Mouse (Mus musculus): ENCODE measurements around the gene Cab39l. TPM values are rescaled to one million over a fixed set of nuclear protein-coding genes. Genes with fewer than 3 reads are reported as not detected.
"Not testable (repeated sequence)": the region's sequence is repeated elsewhere in the genome, so short reads cannot be mapped to it uniquely, and the experiment has no call there.

Gene Cab39l
- polyA plus RNA-seq (2014; fragmentation: Nextera tagmentation; extraction: Ambion mirVana) = 52.5 and 53.0 TPM in 2 replicates

GRCm38 (mm10) chr14:59440558-59441471, at the start of gene Cab39l, which contains the start of gene Setdb2:
Gene Cab39l (plus strand): TSS chr14:59440972.
Gene Setdb2 (minus strand): TSS chr14:59440884.
- peak; percentile 94 for DNase-seq (ENCODE audit: low spot score)
- Histone ChIP-seq H3K36me3 (ENCODE audit: control insufficient read depth, insufficient read depth, low read length) (no peaks in the 10 kb centered on the region), H3K27me3 (ENCODE audit: control insufficient read depth, insufficient read depth, low read length) (no peaks in the 10 kb centered on the region), H3K27ac (replicated peaks; ENCODE audit: low read depth, low read length) (no peak within 1 kb of the TSS), H3K9ac (ENCODE audit: low read length) (peak within 1 kb of the TSS; percentile 89), H3K4me3 (ENCODE audit: low read depth, low read length) (peak within 1 kb of the TSS; percentile 80), H3K4me2 (ENCODE audit: low read depth, severe bottlenecking) (peak within 1 kb of the TSS; percentile 57), H3K9me3 (ENCODE audit: control insufficient read depth, low read length) (no peaks in the 10 kb centered on the region), H3K4me1 (ENCODE audit: control insufficient read depth, insufficient read depth, low read length) (peaks cover 3% of the 10 kb centered on the region; the same call in 1 of the 2 replicates)
- under 1% methylated on average over 66 of the region's 66 CpGs for WGBS
- ATAC-seq (ENCODE audit: insufficient number of reproducible peaks, low FRiP score, low TSS enrichment, low read depth) = peak; percentile 99

- DNase-seq (ENCODE audit: low spot score) (no peak), ATAC-seq (ENCODE audit: insufficient number of reproducible peaks, low FRiP score, low TSS enrichment, low read depth) (no peak)
- WGBS = 92% methylated on average over 3 of the region's 3 CpGs
- Histone ChIP-seq H3K27ac (replicated peaks; ENCODE audit: low read depth, low read length) (no peak within 1 kb of the TSS), H3K4me3 (ENCODE audit: low read depth, low read length) (no peak within 1 kb of the TSS), H3K36me3 (ENCODE audit: control insufficient read depth, insufficient read depth, low read length) (no peaks in the 10 kb centered on the region), H3K9me3 (ENCODE audit: control insufficient read depth, low read length) (no peaks in the 10 kb centered on the region), H3K4me2 (ENCODE audit: low read depth, severe bottlenecking) (no peak within 1 kb of the TSS), H3K27me3 (ENCODE audit: control insufficient read depth, insufficient read depth, low read length) (no peaks in the 10 kb centered on the region), H3K9ac (ENCODE audit: low read length) (no peak within 1 kb of the TSS), H3K4me1 (ENCODE audit: control insufficient read depth, insufficient read depth, low read length) (no peaks in the 10 kb centered on the region)
Measured at GRCm38 (mm10) chr14:59395281-59395680, 45.5 kb upstream of the Cab39l start, which contains the start of gene Phf11c. Gene Phf11c (minus strand): TSS chr14:59395381.

- Histone ChIP-seq H3K27ac (replicated peaks; ENCODE audit: low read depth, low read length) (no peak overlapping the region), H3K9ac (ENCODE audit: low read length) (no peak overlapping the region), H3K4me3 (ENCODE audit: low read depth, low read length) (no peak overlapping the region), H3K9me3 (ENCODE audit: control insufficient read depth, low read length) (no peaks in the 10 kb centered on the region), H3K4me1 (ENCODE audit: control insufficient read depth, insufficient read depth, low read length) (no peaks in the 10 kb centered on the region), H3K4me2 (ENCODE audit: low read depth, severe bottlenecking) (no peak overlapping the region), H3K27me3 (ENCODE audit: control insufficient read depth, insufficient read depth, low read length) (no peaks in the 10 kb centered on the region), H3K36me3 (ENCODE audit: control insufficient read depth, insufficient read depth, low read length) (peaks cover 2% of the 10 kb centered on the region; the same call in 1 of the 2 replicates)
- no peak for ATAC-seq (ENCODE audit: insufficient number of reproducible peaks, low FRiP score, low TSS enrichment, low read depth)
- WGBS = 80% methylated on average over 2 of the region's 2 CpGs
- no peak for DNase-seq (ENCODE audit: low spot score)
Measured at GRCm38 (mm10) chr14:59396999-59397398, 43.8 kb upstream of the Cab39l start.

GRCm38 (mm10) chr14:59414979-59415378, 25.8 kb upstream of the Cab39l start:
- not testable (repeated sequence) for H3K9ac ChIP-seq (ENCODE audit: low read length); H3K36me3 ChIP-seq (ENCODE audit: control insufficient read depth, insufficient read depth, low read length); H3K27me3 ChIP-seq (ENCODE audit: control insufficient read depth, insufficient read depth, low read length); H3K4me2 ChIP-seq (ENCODE audit: low read depth, severe bottlenecking); H3K9me3 ChIP-seq (ENCODE audit: control insufficient read depth, low read length); H3K27ac ChIP-seq (replicated peaks; ENCODE audit: low read depth, low read length); H3K4me1 ChIP-seq (ENCODE audit: control insufficient read depth, insufficient read depth, low read length); ATAC-seq (ENCODE audit: insufficient number of reproducible peaks, low FRiP score, low TSS enrichment, low read depth); H3K4me3 ChIP-seq (ENCODE audit: low read depth, low read length); DNase-seq (ENCODE audit: low spot score)
- 95% methylated on average over 2 of the region's 2 CpGs for WGBS

- Histone ChIP-seq H3K9ac (ENCODE audit: low read length) (no peak overlapping the region), H3K36me3 (ENCODE audit: control insufficient read depth, insufficient read depth, low read length) (no peaks in the 10 kb centered on the region), H3K4me3 (ENCODE audit: low read depth, low read length) (no peak overlapping the region), H3K27ac (replicated peaks; ENCODE audit: low read depth, low read length) (no peak overlapping the region), H3K27me3 (ENCODE audit: control insufficient read depth, insufficient read depth, low read length) (no peaks in the 10 kb centered on the region), H3K9me3 (ENCODE audit: control insufficient read depth, low read length) (no peaks in the 10 kb centered on the region), H3K4me2 (ENCODE audit: low read depth, severe bottlenecking) (no peak overlapping the region), H3K4me1 (ENCODE audit: control insufficient read depth, insufficient read depth, low read length) (no peaks in the 10 kb centered on the region)
- ATAC-seq (ENCODE audit: insufficient number of reproducible peaks, low FRiP score, low TSS enrichment, low read depth) = no peak
- DNase-seq (ENCODE audit: low spot score) = no peak
- 87% methylated on average over 4 of the region's 4 CpGs for WGBS
Measured at GRCm38 (mm10) chr14:59418171-59418570, 22.6 kb upstream of the Cab39l start.

- no peak for DNase-seq (ENCODE audit: low spot score)
- no peak overlapping the region for H3K4me2 ChIP-seq (ENCODE audit: low read depth, severe bottlenecking)
- H3K36me3 ChIP-seq (ENCODE audit: control insufficient read depth, insufficient read depth, low read length) = no peaks in the 10 kb centered on the region
- 88% methylated on average over 11 of the region's 11 CpGs for WGBS
- no peak overlapping the region for H3K9ac ChIP-seq (ENCODE audit: low read length)
- no peak for ATAC-seq (ENCODE audit: insufficient number of reproducible peaks, low FRiP score, low TSS enrichment, low read depth)
- H3K4me1 ChIP-seq (ENCODE audit: control insufficient read depth, insufficient read depth, low read length) = no peaks in the 10 kb centered on the region
- H3K27ac ChIP-seq (replicated peaks; ENCODE audit: low read depth, low read length) = no peak overlapping the region
- no peak overlapping the region for H3K4me3 ChIP-seq (ENCODE audit: low read depth, low read length)
- no peaks in the 10 kb centered on the region for H3K27me3 ChIP-seq (ENCODE audit: control insufficient read depth, insufficient read depth, low read length)
- no peaks in the 10 kb centered on the region for H3K9me3 ChIP-seq (ENCODE audit: control insufficient read depth, low read length)
Measured at GRCm38 (mm10) chr14:59422912-59423663, 17.7 kb upstream of the Cab39l start.

- H3K27ac ChIP-seq (replicated peaks; ENCODE audit: low read depth, low read length) = no peak overlapping the region
- no peak for DNase-seq (ENCODE audit: low spot score)
- no peak overlapping the region for H3K4me2 ChIP-seq (ENCODE audit: low read depth, severe bottlenecking)
- no peak overlapping the region for H3K4me3 ChIP-seq (ENCODE audit: low read depth, low read length)
- 84% methylated on average over 1 of the region's 1 CpGs for WGBS
- H3K36me3 ChIP-seq (ENCODE audit: control insufficient read depth, insufficient read depth, low read length) = 0 out of 2 replicates have a peak, but pooled peaks cover 3% of the 10 kb centered on the region
- no peak overlapping the region for H3K9ac ChIP-seq (ENCODE audit: low read length)
- no peaks in the 10 kb centered on the region for H3K27me3 ChIP-seq (ENCODE audit: control insufficient read depth, insufficient read depth, low read length)
- no peak for ATAC-seq (ENCODE audit: insufficient number of reproducible peaks, low FRiP score, low TSS enrichment, low read depth)
- H3K9me3 ChIP-seq (ENCODE audit: control insufficient read depth, low read length) = no peaks in the 10 kb centered on the region
- H3K4me1 ChIP-seq (ENCODE audit: control insufficient read depth, insufficient read depth, low read length) = no peaks in the 10 kb centered on the region
Measured at GRCm38 (mm10) chr14:59430556-59430955, 10.2 kb upstream of the Cab39l start.

- H3K9me3 ChIP-seq (ENCODE audit: control insufficient read depth, low read length) = no peaks in the 10 kb centered on the region
- no peak overlapping the region for H3K4me2 ChIP-seq (ENCODE audit: low read depth, severe bottlenecking)
- H3K4me1 ChIP-seq (ENCODE audit: control insufficient read depth, insufficient read depth, low read length) = no peaks in the 10 kb centered on the region
- no peak overlapping the region for H3K27ac ChIP-seq (replicated peaks; ENCODE audit: low read depth, low read length)
- no peak overlapping the region for H3K4me3 ChIP-seq (ENCODE audit: low read depth, low read length)
- WGBS = 75% methylated on average over 2 of the region's 2 CpGs
- DNase-seq (ENCODE audit: low spot score) = no peak
- 0 out of 2 replicates have a peak, but pooled peaks cover 3% of the 10 kb centered on the region for H3K36me3 ChIP-seq (ENCODE audit: control insufficient read depth, insufficient read depth, low read length)
- no peak for ATAC-seq (ENCODE audit: insufficient number of reproducible peaks, low FRiP score, low TSS enrichment, low read depth)
- H3K27me3 ChIP-seq (ENCODE audit: control insufficient read depth, insufficient read depth, low read length) = no peaks in the 10 kb centered on the region
- H3K9ac ChIP-seq (ENCODE audit: low read length) = no peak overlapping the region
Measured at GRCm38 (mm10) chr14:59433902-59434301, 6.9 kb upstream of the Cab39l start.
